Mouse (Mus musculus) liver, adult 2 months (tissue): ENCODE measurements around the gene Nod1. TPM values are rescaled to one million over a fixed set of nuclear protein-coding genes. Genes with fewer than 3 reads are reported as not detected.

Experiments
- DNase-seq: peaks from one replicate; pipeline ENCODE4 v3.0.0-alpha.2; 2011; ENCODE audit warnings: low read depth, low spot score; ENCODE audit errors: extremely low read depth
- H3K27ac ChIP-seq: fragments of 200-500 bp; replicated peaks from 2 replicates; pipeline ENCODE4 v1.5.1; 2012; ENCODE audit warnings: low read depth, mild to moderate bottlenecking, control low read depth, inconsistent platforms, low read length; ENCODE audit not compliant: insufficient read depth
- H3K27me3 ChIP-seq: fragments of 200-500 bp; 2 replicates; pipeline ENCODE4 v1.6.1; 2012; ENCODE audit warnings: mild to moderate bottlenecking, moderate library complexity, low read length, inconsistent platforms; ENCODE audit not compliant: control insufficient read depth, insufficient read depth
- H3K36me3 ChIP-seq: fragments of 200-500 bp; 2 replicates; pipeline ENCODE4 v1.6.1; 2012; ENCODE audit warnings: low read length, inconsistent platforms; ENCODE audit not compliant: control insufficient read depth, insufficient read depth
- H3K4me1 ChIP-seq: fragments of 200-500 bp; 2 replicates; pipeline ENCODE4 v1.6.1; 2011; ENCODE audit warnings: low read length; ENCODE audit not compliant: control insufficient read depth, insufficient read depth
- H3K4me3 ChIP-seq: fragments of 200-500 bp; 2 replicates; pipeline ENCODE4 v1.5.1; 2011; ENCODE audit warnings: low read depth, mild to moderate bottlenecking, control low read depth, low read length, moderate library complexity; ENCODE audit not compliant: insufficient read depth
- H3K79me2 ChIP-seq: fragments of 200-500 bp; 2 replicates; pipeline ENCODE4 v1.6.1; 2012; ENCODE audit warnings: inconsistent platforms, mild to moderate bottlenecking, low read length, moderate library complexity; ENCODE audit not compliant: control insufficient read depth, insufficient read depth
- H3K9ac ChIP-seq: fragments of 200-500 bp; 2 replicates; pipeline ENCODE4 v1.6.1; 2012; ENCODE audit warnings: low read depth, mild to moderate bottlenecking, control low read depth, inconsistent platforms, low read length
- CTCF ChIP-seq: fragments of 200-500 bp; IDR thresholded peaks from 2 replicates; pipeline ENCODE4 v1.5.1; 2011; ENCODE audit warnings: low read depth, low read length, control low read depth
- POLR2A ChIP-seq: fragments of 200-500 bp; IDR thresholded peaks from 2 replicates; pipeline ENCODE4 v1.6.1; 2011; ENCODE audit warnings: low read length, control low read depth; ENCODE audit not compliant: insufficient read depth; ENCODE audit errors: extremely low read depth
- WGBS: fragments of 180-500 bp; shearing (Covaris S2); methylation state at CpG from one replicate; pipeline ENCODE4 v1.1.7; 2018; 5-methylcytosine and 5-hydroxymethylcytosine counted together
- polyA plus RNA-seq: library from polyadenylated mRNA; depleted of rRNA; stranded (reverse); fragments of >200 nt; gene quantifications from 2 replicates; pipeline ENCODE4 v1.2.3, GENCODE M21; 2012; rRNA removed
- total RNA-seq: library from RNA; depleted of rRNA; stranded (reverse); fragments of >200 nt; gene quantifications from 2 replicates; pipeline ENCODE4 v1.2.3, GENCODE M21; 2014; rRNA removed

Gene Nod1
- total and polyA plus RNA-seq, 2 experiments, result 7.0 to 8.1 TPM

- Histone ChIP-seq H3K9ac (no peak overlapping the region), H3K79me2 (peaks cover 3% of the 10 kb centered on the region; the same call in 1 of the 2 replicates), H3K27ac (no peak overlapping the region), H3K36me3 (no peaks in the 10 kb centered on the region; the same call in 1 of the 2 replicates), H3K4me1 (no peaks in the 10 kb centered on the region), H3K27me3 (no peaks in the 10 kb centered on the region), H3K4me3 (no peak overlapping the region)
- WGBS, result 56% methylated on average over 5 of the region's 5 CpGs
- DNase-seq, result no peak
- TF ChIP-seq POLR2A (no peak), CTCF (no peak)
These were observed 95.6 kb downstream of the Nod1 start for GRCm38 (mm10) chr6:54876782-54877181.

Other genes with a start within 250 kb of the Nod1 start
- 27.8 and 28.1 TPM in 2 replicates for gene Znrf2, start 155.7 kb downstream of the Nod1 start, total RNA-seq
- 15.8 and 16.2 TPM in 2 replicates for gene Znrf2, start 155.7 kb downstream of the Nod1 start, polyA plus RNA-seq
- gene Ggct, start 20.3 kb upstream of the Nod1 start, total RNA-seq, result 8.7 and 11.7 TPM in 2 replicates
- gene Ggct, start 20.3 kb upstream of the Nod1 start, polyA plus RNA-seq, result 6.2 and 6.6 TPM in 2 replicates
- gene Gars, start 65.4 kb upstream of the Nod1 start, total RNA-seq, result 35.5 and 35.7 TPM in 2 replicates
- 18.2 and 18.3 TPM in 2 replicates for gene Gars, start 65.4 kb upstream of the Nod1 start, polyA plus RNA-seq
- gene Crhr2, start 160.4 kb upstream of the Nod1 start, total RNA-seq, result 0.09 and 0.13 TPM in 2 replicates
- 0.64 and 1.2 TPM in 2 replicates for gene Crhr2, start 160.4 kb upstream of the Nod1 start, polyA plus RNA-seq
- 2,150 and 2,435 TPM in 2 replicates for gene Inmt, start 202.4 kb upstream of the Nod1 start, total RNA-seq
- gene Inmt, start 202.4 kb upstream of the Nod1 start, polyA plus RNA-seq, result 370 and 421 TPM in 2 replicates
- 4.1 and 7.7 TPM in 2 replicates for gene Mindy4, start 230.8 kb upstream of the Nod1 start, total RNA-seq
- 3.3 and 4.3 TPM in 2 replicates for gene Mindy4, start 230.8 kb upstream of the Nod1 start, polyA plus RNA-seq